Mouse (Mus musculus) embryonic fibroblast, embryonic 13.5 days (primary cell): ENCODE measurements around the gene Llgl1.

ENCODE experiments used
- CTCF ChIP-seq: IDR thresholded peaks from 2 replicates; pipeline ENCODE4 v1.5.1; 2011; ENCODE audit warnings: mild to moderate bottlenecking, control low read depth, low read length, moderate library complexity, borderline replicate concordance; ENCODE audit not compliant: insufficient read depth
- POLR2A ChIP-seq: IDR thresholded peaks from 2 replicates; pipeline ENCODE4 v1.6.1; 2011; ENCODE audit warnings: low read depth, mild to moderate bottlenecking, control low read depth, low read length, moderate library complexity

- TF ChIP-seq POLR2A (no peak), CTCF (no peak)
These were observed 35.7 kb downstream of the Llgl1 start for GRCm38 (mm10) chr11:60735191-60735590.
